Mouse (Mus musculus) MEL (cell line): ENCODE data around the gene Fhit. TPM values are rescaled to one million over a fixed set of nuclear protein-coding genes. Genes with fewer than 3 reads are reported as not detected.

ENCODE experiments used
- DNase-seq: peaks from one replicate; pipeline ENCODE4 v3.0.0; 2011; ENCODE audit warnings: low read depth, low spot score
- H3K27ac ChIP-seq: 2 replicates; pipeline ENCODE4 v1.5.1; 2012; ENCODE audit warnings: low read depth, mild to moderate bottlenecking, control low read depth, low read length, moderate library complexity; ENCODE audit not compliant: control insufficient read depth
- H3K27me3 ChIP-seq, 2 experiments: fragments of 150-350 bp in 1 of 2; sonication (generic) in 1 of 2; 2 replicates each; pipeline ENCODE4 v1.6.1; 2012; ENCODE audit warnings: low read length in 2 of 2, mild to moderate bottlenecking in 2 of 2, improper control_type of control experiment in 1 of 2, moderate library complexity in 1 of 2; ENCODE audit not compliant: insufficient read depth in 2 of 2, control insufficient read depth in 1 of 2
- H3K36me3 ChIP-seq, 2 experiments: 2 replicates each; pipeline ENCODE4 v1.6.1; 2012 to 2014; ENCODE audit warnings: low read length in 2 of 2, improper control_type of control experiment in 1 of 2, inconsistent platforms in 1 of 2, mild to moderate bottlenecking in 1 of 2; ENCODE audit not compliant: insufficient read depth in 2 of 2, control insufficient read depth in 1 of 2
- H3K4me1 ChIP-seq, 2 experiments: fragments of 150-350 bp in 1 of 2; sonication (generic) in 1 of 2; 2 replicates each; pipeline ENCODE4 v1.6.1; 2012; ENCODE audit warnings: low read length in 2 of 2, improper control_type of control experiment in 1 of 2, mild to moderate bottlenecking in 1 of 2; ENCODE audit not compliant: insufficient read depth in 2 of 2, control insufficient read depth in 1 of 2
- H3K4me3 ChIP-seq, 2 experiments: fragments of 150-350 bp in 1 of 2; sonication (generic) in 1 of 2; 2 replicates each; pipeline ENCODE4 v1.5.1; 2012; ENCODE audit warnings: low read depth in 2 of 2, low read length in 2 of 2, mild to moderate bottlenecking in 2 of 2, moderate library complexity in 2 of 2, control low read depth in 1 of 2, improper control_type of control experiment in 1 of 2; ENCODE audit not compliant: control insufficient read depth in 1 of 2, insufficient read depth in 1 of 2
- H3K79me2 ChIP-seq: 2 replicates; pipeline ENCODE4 v1.6.1; 2012; ENCODE audit warnings: mild to moderate bottlenecking, low read length, moderate library complexity; ENCODE audit not compliant: control insufficient read depth, poor library complexity, insufficient read depth
- H3K9ac ChIP-seq: 2 replicates; pipeline ENCODE4 v1.6.1; 2012; ENCODE audit warnings: low read depth, mild to moderate bottlenecking, control low read depth, low read length, moderate library complexity; ENCODE audit not compliant: control insufficient read depth, poor library complexity, severe bottlenecking
- H3K9me3 ChIP-seq: fragments of 150-350 bp; sonication (generic); replicated peaks from 2 replicates; pipeline ENCODE4 v1.6.1; 2012; ENCODE audit warnings: mild to moderate bottlenecking, low read length, improper control_type of control experiment, moderate library complexity; ENCODE audit not compliant: insufficient read depth
- BHLHE40 ChIP-seq: IDR thresholded peaks from 2 replicates; pipeline ENCODE4 v1.6.1; 2012; ENCODE audit warnings: low read depth, mild to moderate bottlenecking, inconsistent platforms, low read length, improper control_type of control experiment, borderline replicate concordance
- CHD1 ChIP-seq: IDR thresholded peaks from 2 replicates; pipeline ENCODE4 v1.6.1; 2012; ENCODE audit warnings: low read depth, mild to moderate bottlenecking, inconsistent platforms, low read length, improper control_type of control experiment
- CTCF ChIP-seq, 3 experiments: IDR thresholded peaks in 2 of 3; conservative IDR thresholded peaks in 1 of 3; 2 replicates each; pipeline ENCODE4 v1.5.1; 2011 to 2012; ENCODE audit warnings: low read length in 3 of 3, low read depth in 2 of 3, mild to moderate bottlenecking in 2 of 3, improper control_type of control experiment in 1 of 3, inconsistent platforms in 1 of 3, mixed read lengths in 1 of 3, moderate library complexity in 1 of 3; ENCODE audit not compliant: control insufficient read depth in 1 of 3, insufficient read depth in 1 of 3, poor library complexity in 1 of 3, severe bottlenecking in 1 of 3
- ELF1 ChIP-seq: IDR thresholded peaks from 2 replicates; pipeline ENCODE4 v1.6.1; 2014; ENCODE audit warnings: low read depth, mild to moderate bottlenecking, inconsistent platforms, low read length, improper control_type of control experiment, moderate library complexity
- GATA1 ChIP-seq: IDR thresholded peaks from 2 replicates; pipeline ENCODE4 v1.6.1; 2011; ENCODE audit warnings: low read depth, low read length, improper control_type of control experiment
- HCFC1 ChIP-seq: IDR thresholded peaks from 2 replicates; pipeline ENCODE4 v1.6.1; 2012; ENCODE audit warnings: low read depth, mild to moderate bottlenecking, inconsistent platforms, low read length, improper control_type of control experiment, moderate library complexity
- JUND ChIP-seq: IDR thresholded peaks from 2 replicates; pipeline ENCODE4 v1.6.1; 2011; ENCODE audit warnings: low read depth, mild to moderate bottlenecking, improper control_type of control experiment, low read length
- MAFK ChIP-seq: IDR thresholded peaks from 2 replicates; pipeline ENCODE4 v1.6.1; 2011; ENCODE audit warnings: low read depth, mild to moderate bottlenecking, low read length, improper control_type of control experiment, borderline replicate concordance
- MYC ChIP-seq: IDR thresholded peaks from 2 replicates; pipeline ENCODE4 v1.6.1; 2011; ENCODE audit warnings: low read depth, mild to moderate bottlenecking, low read length, improper control_type of control experiment, moderate library complexity
- NRF1 ChIP-seq: IDR thresholded peaks from 2 replicates; pipeline ENCODE4 v1.6.1; 2014; ENCODE audit warnings: low read depth, mild to moderate bottlenecking, inconsistent platforms, low read length, improper control_type of control experiment, moderate library complexity; ENCODE audit not compliant: poor library complexity, insufficient read depth, severe bottlenecking
- POLR2A ChIP-seq, 2 experiments: IDR thresholded peaks; 2 replicates each; pipeline ENCODE4 v1.6.1; 2011 to 2012; ENCODE audit warnings: low read length in 2 of 2, mild to moderate bottlenecking in 2 of 2, control low read depth in 1 of 2, improper control_type of control experiment in 1 of 2, low read depth in 1 of 2, moderate library complexity in 1 of 2; ENCODE audit not compliant: control insufficient read depth in 1 of 2, insufficient read depth in 1 of 2, poor library complexity in 1 of 2
- TBP ChIP-seq: IDR thresholded peaks from 2 replicates; pipeline ENCODE4 v1.8.0; 2011; ENCODE audit warnings: low read depth, low read length, improper control_type of control experiment
- TCF12 ChIP-seq: IDR thresholded peaks from 2 replicates; pipeline ENCODE4 v1.6.1; 2014; ENCODE audit warnings: low read depth, mild to moderate bottlenecking, inconsistent platforms, low read length, improper control_type of control experiment, moderate library complexity
- USF2 ChIP-seq, 2 experiments: IDR thresholded peaks; 2 replicates each; pipeline ENCODE4 v1.6.1; 2011 to 2012; ENCODE audit warnings: improper control_type of control experiment in 2 of 2, low read length in 2 of 2, borderline replicate concordance in 1 of 2, inconsistent platforms in 1 of 2, low read depth in 1 of 2, mild to moderate bottlenecking in 1 of 2; ENCODE audit not compliant: insufficient read depth in 1 of 2
- ZC3H11A ChIP-seq: IDR thresholded peaks from 2 replicates; pipeline ENCODE4 v1.6.1; 2012; ENCODE audit warnings: low read depth, mild to moderate bottlenecking, inconsistent platforms, low read length, improper control_type of control experiment
- ZKSCAN1 ChIP-seq: IDR thresholded peaks from 2 replicates; pipeline ENCODE4 v1.6.1; 2012; ENCODE audit warnings: low read depth, mild to moderate bottlenecking, inconsistent platforms, low read length, improper control_type of control experiment, moderate library complexity
- ZNF384 ChIP-seq: IDR thresholded peaks from 2 replicates; pipeline ENCODE4 v1.6.1; 2012; ENCODE audit warnings: low read depth, mild to moderate bottlenecking, inconsistent platforms, low read length, improper control_type of control experiment
- polyA plus RNA-seq, 2 experiments: library from polyadenylated mRNA; stranded (reverse) in 1 of 2; unstranded in 1 of 2; fragments of >175 nt in 1 of 2; fragments of >200 nt in 1 of 2; gene quantifications; 2 replicates each; pipeline versions ENCODE4 v1.2.1 to v1.2.4; 2012; ENCODE audit warnings: low replicate concordance in 2 of 2, low read depth in 1 of 2; ENCODE audit not compliant: insufficient read length in 2 of 2, insufficient read depth in 1 of 2, missing spikeins in 1 of 2
- total RNA-seq: library from RNA; depleted of rRNA; stranded (reverse); fragments of 300-350 nt; gene quantifications from 2 replicates; pipeline ENCODE4 v1.2.3, GENCODE M21; 2012

Gene Fhit
- total and polyA plus RNA-seq, 3 experiments: 0.77 to 1.3 TPM; not detected in 1

DNA sequence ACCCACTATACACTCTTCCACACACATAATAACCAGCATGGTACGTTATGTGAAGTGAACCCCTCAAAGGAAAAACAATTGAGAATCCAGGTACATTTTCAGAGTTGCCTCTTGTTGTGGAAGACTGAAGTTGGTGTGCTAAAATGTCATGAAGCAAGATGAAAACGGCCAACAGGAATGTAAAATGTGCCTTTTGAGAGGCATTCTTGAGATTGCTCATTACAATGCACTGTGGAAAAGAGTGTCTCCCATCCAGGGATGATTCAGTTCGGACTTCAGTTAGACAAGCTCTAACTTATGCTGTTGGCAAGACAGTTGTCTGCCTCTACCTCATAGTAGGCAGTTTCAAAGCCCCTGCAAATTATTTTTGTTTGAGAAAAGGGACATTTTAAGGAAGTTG is 676.0 kb downstream of the Fhit start:
- H3K4me3 ChIP-seq: no peak overlapping the region
- no peaks in the 10 kb centered on the region for H3K9me3 ChIP-seq
- H3K4me1 ChIP-seq: no peaks in the 10 kb centered on the region
- DNase-seq: no peak
- H3K79me2 ChIP-seq: no peaks in the 10 kb centered on the region
- H3K27me3 ChIP-seq: no peaks in the 10 kb centered on the region
- H3K27ac ChIP-seq: no peak overlapping the region
- H3K36me3 ChIP-seq: no peaks in the 10 kb centered on the region
- H3K9ac ChIP-seq: no peak overlapping the region
- no peak for TF ChIP-seq MYC
- no peak for TF ChIP-seq CTCF (IDR thresholded peaks at IDR 0.05 in 2 of 3, conservative IDR thresholded peaks at IDR 0.05 in 1 of 3; ENCODE audit: control insufficient read depth in 1 of 3, insufficient read depth in 1 of 3, low read depth in 2 of 3, low read length in 3 of 3, poor library complexity in 1 of 3, severe bottlenecking in 1 of 3)
- TF ChIP-seq USF2 (IDR thresholded peaks at IDR 0.05; ENCODE audit: borderline replicate concordance in 1 of 2, insufficient read depth in 1 of 2, low read depth in 1 of 2, low read length in 2 of 2): no peak
- TF ChIP-seq NRF1: no peak
- TF ChIP-seq MAFK: no peak
- TF ChIP-seq ZKSCAN1: no peak

DNA sequence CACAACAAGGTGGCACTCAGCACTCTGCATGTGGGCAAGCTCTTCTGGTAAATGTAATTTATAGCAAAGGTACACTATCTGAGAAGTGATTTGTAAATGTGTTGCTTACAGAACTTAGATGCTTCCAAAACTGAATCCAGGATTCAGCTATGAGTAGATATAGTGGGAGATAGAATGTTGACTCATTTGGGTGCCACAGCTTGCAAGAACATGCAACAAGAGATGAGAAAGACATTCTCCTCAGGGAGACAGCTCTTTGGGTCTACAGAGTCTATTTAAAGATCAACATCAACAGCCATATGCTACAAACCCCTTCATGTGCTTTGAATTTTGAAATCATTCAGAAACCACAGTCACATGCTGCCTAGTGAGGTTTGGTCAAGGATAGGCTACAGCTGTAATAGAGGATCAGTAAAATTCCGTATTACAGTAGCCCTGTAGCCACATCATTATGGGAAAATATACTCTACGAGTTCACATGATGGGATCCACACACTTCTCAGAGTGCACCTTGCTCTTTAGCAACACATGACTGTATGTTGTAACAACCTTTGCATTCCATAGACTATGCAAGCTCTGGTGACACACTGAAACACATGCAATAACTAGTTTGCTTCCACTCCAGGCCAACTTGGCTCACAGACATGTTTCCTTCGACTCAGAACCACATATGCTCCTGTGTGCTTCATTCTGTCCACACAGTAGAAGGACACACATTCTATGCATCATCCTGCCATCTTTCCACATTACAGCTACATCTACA is 678.8 kb downstream of the Fhit start:
- H3K27ac ChIP-seq: no peak overlapping the region
- H3K36me3 ChIP-seq: no peaks in the 10 kb centered on the region
- no peaks in the 10 kb centered on the region for H3K9me3 ChIP-seq
- no peak for DNase-seq
- no peak overlapping the region for H3K4me3 ChIP-seq
- H3K4me1 ChIP-seq: no peaks in the 10 kb centered on the region
- no peak overlapping the region for H3K9ac ChIP-seq
- no peaks in the 10 kb centered on the region for H3K27me3 ChIP-seq
- no peak for TF ChIP-seq HCFC1
- TF ChIP-seq MYC: no peak
- TF ChIP-seq CHD1: no peak
- no peak for TF ChIP-seq JUND
- TF ChIP-seq USF2 (IDR thresholded peaks at IDR 0.05; ENCODE audit: borderline replicate concordance in 1 of 2, insufficient read depth in 1 of 2, low read depth in 1 of 2, low read length in 2 of 2): no peak
- no peak for TF ChIP-seq BHLHE40
- TF ChIP-seq POLR2A (IDR thresholded peaks at IDR 0.05; ENCODE audit: control insufficient read depth in 1 of 2, insufficient read depth in 1 of 2, low read depth in 1 of 2, low read length in 2 of 2, poor library complexity in 1 of 2): no peak
- TF ChIP-seq TCF12: no peak
- no peak for TF ChIP-seq ZNF384
- no peak for TF ChIP-seq ELF1
- no peak for TF ChIP-seq CTCF (IDR thresholded peaks at IDR 0.05 in 2 of 3, conservative IDR thresholded peaks at IDR 0.05 in 1 of 3; ENCODE audit: control insufficient read depth in 1 of 3, insufficient read depth in 1 of 3, low read depth in 2 of 3, low read length in 3 of 3, poor library complexity in 1 of 3, severe bottlenecking in 1 of 3)
- TF ChIP-seq GATA1: no peak
- no peak for TF ChIP-seq ZC3H11A
- no peak for TF ChIP-seq TBP
- no peaks in the 10 kb centered on the region for H3K79me2 ChIP-seq
